Mouse (Mus musculus) heart, adult 2 months (tissue): ENCODE data around the gene Avpr1b.

Source experiments
- CTCF ChIP-seq: fragments of 200-600 bp; IDR thresholded peaks from 2 replicates; pipeline ENCODE4 v1.8.1; 2022; ENCODE audit warnings: antibody characterized with exemption, mild to moderate bottlenecking, moderate library complexity
- EP300 ChIP-seq: fragments of 200-500 bp; IDR thresholded peaks from 2 replicates; pipeline ENCODE4 v1.6.1; 2011; ENCODE audit warnings: low read depth, low read length, control low read depth; ENCODE audit not compliant: insufficient read depth
- POLR2A ChIP-seq: fragments of 200-500 bp; IDR thresholded peaks from 2 replicates; pipeline ENCODE4 v1.6.1; 2011; ENCODE audit warnings: mild to moderate bottlenecking, low read depth, low read length, control low read depth; ENCODE audit not compliant: insufficient read depth

DNA sequence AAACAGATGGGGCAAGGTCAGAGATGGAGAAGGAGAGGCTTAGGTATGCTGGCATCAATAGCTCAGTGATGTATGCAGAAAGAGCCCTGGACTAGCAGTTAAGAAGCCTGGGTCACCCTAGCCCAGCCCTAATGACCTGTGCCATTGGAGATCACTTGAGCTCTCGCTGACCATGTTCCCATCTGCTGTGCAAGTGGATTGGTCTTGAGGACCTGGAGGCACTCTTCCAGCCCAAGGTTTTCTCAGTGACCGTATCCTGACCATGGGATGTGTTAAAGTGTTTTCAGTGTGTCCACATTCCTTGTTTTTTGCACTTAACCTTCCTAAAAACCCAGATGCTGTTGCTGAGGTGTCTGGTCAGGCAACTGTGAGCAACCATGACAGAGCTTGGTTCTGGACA lies 61.2 kb downstream of the Avpr1b start:
- TF ChIP-seq CTCF, result no peak
- no peak for TF ChIP-seq POLR2A
- TF ChIP-seq EP300, result no peak
